Mouse (Mus musculus) limb, embryonic 15.5 days (tissue): Measurements from ENCODE around the gene Fam78b. TPM values are rescaled to one million over a fixed set of nuclear protein-coding genes. Genes with fewer than 3 reads are reported as not detected.

Experiments used
- ATAC-seq: fragments of 200-750 bp; cut with Nextera tagmentation; 2 replicates; pipeline ENCODE4 v1.8.0; 2017; ENCODE audit warnings: low read depth, moderate TSS enrichment; ENCODE audit not compliant: insufficient number of reproducible peaks, low FRiP score, low TSS enrichment
- H3K27ac ChIP-seq: fragments of 300-500 bp; sonication (generic); 2 replicates; pipeline ENCODE4 v1.5.1; 2015; ENCODE audit warnings: moderate library complexity, mild to moderate bottlenecking, inconsistent platforms
- H3K27me3 ChIP-seq: fragments of 300-500 bp; sonication (generic); 2 replicates; pipeline ENCODE4 v1.6.1; 2015; ENCODE audit warnings: inconsistent platforms
- H3K36me3 ChIP-seq: fragments of 300-500 bp; sonication (generic); 2 replicates; pipeline ENCODE4 v1.6.1; 2015; ENCODE audit warnings: inconsistent platforms
- H3K4me1 ChIP-seq: fragments of 300-500 bp; sonication (generic); 2 replicates; pipeline ENCODE4 v1.6.1; 2015; ENCODE audit warnings: inconsistent platforms
- H3K4me2 ChIP-seq: fragments of 300-500 bp; sonication (generic); 2 replicates; pipeline ENCODE4 v1.6.1; 2015; ENCODE audit warnings: mild to moderate bottlenecking, inconsistent platforms
- H3K4me3 ChIP-seq: fragments of 300-500 bp; sonication (generic); 2 replicates; pipeline ENCODE4 v1.5.1; 2015; ENCODE audit warnings: mild to moderate bottlenecking, inconsistent platforms
- H3K9ac ChIP-seq: fragments of 300-500 bp; sonication (generic); 2 replicates; pipeline ENCODE4 v1.6.1; 2015; ENCODE audit warnings: inconsistent platforms
- H3K9me3 ChIP-seq: fragments of 300-500 bp; sonication (generic); 2 replicates; pipeline ENCODE4 v1.6.1; 2016; ENCODE audit warnings: inconsistent platforms
- WGBS: fragments of 180-500 bp; shearing (Covaris S2); methylation state at CpG from one replicate; pipeline ENCODE4 v1.1.7; 2015; 5-methylcytosine and 5-hydroxymethylcytosine counted together
- polyA plus RNA-seq: library from polyadenylated mRNA; unstranded; fragments of >200 nt; fragmentation: Nextera tagmentation; extraction: Ambion mirVana; gene quantifications from 2 replicates; pipeline ENCODE4 v1.2.1, GENCODE M21; 2015

Gene Fam78b
- polyA plus RNA-seq, 1 experiment from 2014 or later: 0.44 TPM

DNA sequence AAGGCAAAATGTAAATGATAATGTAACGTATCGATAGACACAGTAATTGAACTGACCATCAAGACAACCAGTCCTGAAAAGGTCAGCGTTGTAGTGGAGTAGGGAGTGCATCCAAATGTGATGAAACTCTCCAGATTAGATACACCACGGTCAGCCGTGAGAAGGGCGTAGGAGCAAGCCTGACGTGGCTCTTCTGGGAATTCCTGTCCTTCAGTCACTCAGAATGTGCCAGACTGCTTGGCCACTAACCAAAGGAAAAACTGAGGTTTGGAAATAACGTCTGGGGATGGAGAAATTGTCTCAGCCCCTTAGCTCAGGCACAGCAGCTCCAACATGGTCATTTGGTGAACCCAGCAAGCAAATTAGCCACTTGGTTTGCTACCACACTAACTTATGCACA is 74.5 kb downstream of the Fam78b start:
- no peak overlapping the region for H3K27ac ChIP-seq
- no peaks in the 10 kb centered on the region for H3K36me3 ChIP-seq
- no peak overlapping the region for H3K4me2 ChIP-seq
- no peaks in the 10 kb centered on the region for H3K4me1 ChIP-seq
- no peak for ATAC-seq
- H3K9me3 ChIP-seq: no peaks in the 10 kb centered on the region
- H3K9ac ChIP-seq: no peak overlapping the region
- no peaks in the 10 kb centered on the region for H3K27me3 ChIP-seq
- no peak overlapping the region for H3K4me3 ChIP-seq
- WGBS: 80% methylated on average over 8 of the region's 8 CpGs

DNA sequence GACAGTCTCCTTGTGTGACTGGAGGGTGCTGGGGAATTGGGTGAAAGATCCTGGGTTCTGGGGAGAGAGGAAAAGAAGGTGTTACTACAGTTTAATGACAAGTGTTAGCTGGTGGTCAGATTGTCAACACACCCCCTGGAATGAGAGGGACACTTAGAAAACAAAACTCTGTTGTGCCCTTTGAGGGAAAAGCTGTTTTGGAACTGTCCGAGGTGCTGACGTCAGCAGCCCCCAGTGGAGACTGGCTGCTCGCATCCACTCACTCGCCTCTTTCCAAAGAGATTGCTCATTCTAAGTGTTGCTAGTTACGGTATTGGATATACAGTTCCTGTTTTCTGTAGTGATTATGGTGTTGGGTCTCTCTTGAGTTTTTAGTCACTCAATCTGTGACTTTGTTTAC is 78.3 kb downstream of the Fam78b start:
- no peak overlapping the region for H3K4me3 ChIP-seq
- no peak for ATAC-seq
- no peak overlapping the region for H3K9ac ChIP-seq
- H3K9me3 ChIP-seq: no peaks in the 10 kb centered on the region
- H3K4me2 ChIP-seq: no peak overlapping the region
- no peaks in the 10 kb centered on the region for H3K27me3 ChIP-seq
- H3K4me1 ChIP-seq: no peaks in the 10 kb centered on the region
- 17% methylated on average over 5 of the region's 5 CpGs for WGBS
- H3K36me3 ChIP-seq: no peaks in the 10 kb centered on the region
- H3K27ac ChIP-seq: no peak overlapping the region

GRCm38 (mm10) chr1:167081946-167082345 is 80.7 kb downstream of the Fam78b start:
- Histone ChIP-seq H3K9me3 (no peaks in the 10 kb centered on the region), H3K36me3 (no peaks in the 10 kb centered on the region), H3K4me2 (no peak overlapping the region), H3K4me1 (no peaks in the 10 kb centered on the region), H3K4me3 (no peak overlapping the region), H3K9ac (no peak overlapping the region), H3K27ac (no peak overlapping the region), H3K27me3 (no peaks in the 10 kb centered on the region)
- 73% methylated on average over 3 of the region's 3 CpGs for WGBS
- ATAC-seq: no peak

GRCm38 (mm10) chr1:167082506-167083100 is 81.4 kb downstream of the Fam78b start:
- H3K9me3 ChIP-seq: no peaks in the 10 kb centered on the region
- no peak for ATAC-seq
- 33% methylated on average over 4 of the region's 4 CpGs for WGBS

GRCm38 (mm10) chr1:167083181-167083580 is 82.0 kb downstream of the Fam78b start:
- no peak overlapping the region for H3K27ac ChIP-seq

More at GRCm38 (mm10) chr1:167082506-167083100, 81.4 kb downstream of the Fam78b start:
- H3K9ac ChIP-seq: no peak overlapping the region
- H3K4me3 ChIP-seq: no peak overlapping the region
- H3K36me3 ChIP-seq: no peaks in the 10 kb centered on the region
- no peaks in the 10 kb centered on the region for H3K4me1 ChIP-seq
- no peak overlapping the region for H3K27ac ChIP-seq
- no peaks in the 10 kb centered on the region for H3K27me3 ChIP-seq
- H3K4me2 ChIP-seq: no peak overlapping the region

GRCm38 (mm10) chr1:167084330-167084729 is 83.1 kb downstream of the Fam78b start:
- Histone ChIP-seq H3K4me1 (no peaks in the 10 kb centered on the region), H3K27me3 (no peaks in the 10 kb centered on the region), H3K9ac (no peak overlapping the region), H3K4me2 (no peak overlapping the region), H3K9me3 (no peaks in the 10 kb centered on the region), H3K27ac (no peak overlapping the region), H3K36me3 (no peaks in the 10 kb centered on the region), H3K4me3 (no peak overlapping the region)
- ATAC-seq: no peak

More at GRCm38 (mm10) chr1:167083181-167083580, 82.0 kb downstream of the Fam78b start:
- H3K4me1 ChIP-seq: no peaks in the 10 kb centered on the region
- H3K9ac ChIP-seq: no peak overlapping the region
- H3K9me3 ChIP-seq: no peaks in the 10 kb centered on the region
- WGBS: 44% methylated on average over 2 of the region's 2 CpGs
- H3K4me2 ChIP-seq: no peak overlapping the region
- no peak for ATAC-seq
- no peaks in the 10 kb centered on the region for H3K27me3 ChIP-seq
- no peak overlapping the region for H3K4me3 ChIP-seq
- H3K36me3 ChIP-seq: no peaks in the 10 kb centered on the region

DNA sequence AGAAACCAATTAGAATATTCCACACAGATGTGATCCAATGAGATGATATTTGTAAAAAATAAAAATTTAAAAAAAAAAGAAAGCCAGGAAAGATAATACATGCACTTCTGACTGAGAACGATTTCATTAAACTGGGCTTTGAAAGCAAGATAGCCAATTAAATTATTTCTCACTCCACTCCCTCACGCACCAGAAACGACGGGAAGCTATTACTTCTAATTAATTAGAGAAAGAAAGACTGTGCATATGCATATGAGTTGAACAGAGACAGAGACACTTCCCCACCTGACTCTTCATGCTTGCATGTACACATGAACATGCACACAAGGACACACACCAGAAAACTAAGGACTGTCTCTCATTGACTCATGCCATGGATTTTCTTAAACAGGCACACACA is 84.2 kb downstream of the Fam78b start:
- H3K4me2 ChIP-seq: no peak overlapping the region
- no peaks in the 10 kb centered on the region for H3K4me1 ChIP-seq
- H3K4me3 ChIP-seq: no peak overlapping the region
- no peak overlapping the region for H3K27ac ChIP-seq
- ATAC-seq: no peak
- H3K36me3 ChIP-seq: no peaks in the 10 kb centered on the region
- H3K9me3 ChIP-seq: no peaks in the 10 kb centered on the region
- H3K27me3 ChIP-seq: no peaks in the 10 kb centered on the region
- no peak overlapping the region for H3K9ac ChIP-seq
- WGBS: 68% methylated on average over 4 of the region's 4 CpGs

DNA sequence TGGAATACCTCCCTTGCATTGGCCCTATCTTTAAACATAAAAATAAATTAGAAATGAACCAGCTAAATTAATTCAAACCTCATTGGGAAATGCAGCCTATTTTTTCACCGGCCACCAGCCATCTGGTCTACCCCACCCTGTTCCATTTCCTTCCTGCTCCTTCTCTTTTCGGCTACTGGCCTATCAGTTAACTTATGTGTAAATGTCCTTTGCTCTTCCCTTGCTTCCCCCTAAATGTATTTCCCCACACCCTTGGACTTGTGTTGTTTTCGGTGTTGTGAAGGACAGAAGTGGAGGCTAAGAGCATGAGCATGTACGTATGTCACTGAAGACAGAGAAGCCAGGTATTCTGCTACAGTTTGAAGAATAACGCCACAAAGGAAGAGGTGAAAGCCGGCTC is 89.2 kb downstream of the Fam78b start:
- 94% methylated on average over 6 of the region's 6 CpGs for WGBS
- no peak overlapping the region for H3K4me2 ChIP-seq
- H3K27me3 ChIP-seq: no peaks in the 10 kb centered on the region
- H3K4me3 ChIP-seq: no peak overlapping the region
- H3K27ac ChIP-seq: no peak overlapping the region
- H3K9me3 ChIP-seq: no peaks in the 10 kb centered on the region
- H3K36me3 ChIP-seq: no peaks in the 10 kb centered on the region
- H3K4me1 ChIP-seq: no peaks in the 10 kb centered on the region
- ATAC-seq: no peak
- no peak overlapping the region for H3K9ac ChIP-seq

DNA sequence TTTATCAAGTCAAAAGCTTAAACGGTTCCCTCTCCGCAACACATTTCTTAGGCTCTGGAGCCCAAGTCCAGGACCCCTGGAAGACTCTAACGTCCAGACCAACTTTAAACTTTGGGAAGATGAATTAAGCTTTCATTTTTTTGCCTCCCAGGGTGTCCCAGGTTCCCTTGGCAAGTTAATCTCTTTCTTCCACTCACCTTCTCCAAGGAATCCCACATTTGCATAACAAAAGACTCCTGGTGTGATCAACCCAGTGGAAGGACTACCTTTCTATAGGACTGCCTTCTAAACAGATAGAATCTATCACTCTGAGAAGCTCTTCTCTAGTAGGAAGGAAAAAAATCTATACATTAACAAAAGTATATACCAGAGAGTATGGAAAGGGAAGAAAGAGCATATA is 92.3 kb downstream of the Fam78b start:
- Histone ChIP-seq H3K4me3 (no peak overlapping the region), H3K9ac (no peak overlapping the region), H3K4me1 (no peaks in the 10 kb centered on the region), H3K4me2 (no peak overlapping the region), H3K9me3 (no peaks in the 10 kb centered on the region), H3K27me3 (no peaks in the 10 kb centered on the region), H3K36me3 (no peaks in the 10 kb centered on the region), H3K27ac (no peak overlapping the region)
- 65% methylated on average over 3 of the region's 3 CpGs for WGBS
- no peak for ATAC-seq

DNA sequence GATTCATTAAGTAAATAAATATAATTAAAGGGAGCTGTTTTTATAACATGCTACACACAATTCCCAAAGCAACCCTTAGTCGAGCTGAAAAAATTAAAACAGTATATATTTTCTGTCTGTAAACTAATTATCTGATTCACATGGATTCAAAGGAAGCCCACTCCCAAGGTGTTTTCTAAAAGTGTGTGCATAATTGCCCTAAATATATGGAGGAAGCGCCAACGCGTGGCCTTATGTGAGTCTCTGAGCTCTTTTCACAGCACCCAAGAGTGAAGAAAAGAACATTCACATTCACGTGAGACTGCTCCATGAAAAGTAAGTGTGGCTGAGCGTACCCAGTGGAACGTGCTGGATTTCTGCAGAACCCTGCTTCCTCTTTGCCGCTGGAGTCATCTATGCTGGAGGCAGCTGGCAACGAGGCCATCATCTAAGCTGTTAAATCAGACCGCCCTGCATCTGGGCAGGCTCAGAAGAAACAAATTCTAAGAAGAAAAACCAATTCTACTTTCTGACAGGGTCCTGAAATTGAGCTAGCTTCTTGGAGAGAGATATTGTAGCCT is 93.5 kb downstream of the Fam78b start:
- H3K27ac ChIP-seq: no peak overlapping the region
- no peak overlapping the region for H3K4me2 ChIP-seq
- H3K9me3 ChIP-seq: no peaks in the 10 kb centered on the region
- no peak overlapping the region for H3K9ac ChIP-seq
- H3K36me3 ChIP-seq: no peaks in the 10 kb centered on the region
- no peak overlapping the region for H3K4me3 ChIP-seq
- H3K27me3 ChIP-seq: no peaks in the 10 kb centered on the region
- WGBS: 71% methylated on average over 10 of the region's 10 CpGs
- no peaks in the 10 kb centered on the region for H3K4me1 ChIP-seq
- ATAC-seq: no peak

GRCm38 (mm10) chr1:167098741-167099140 is 97.5 kb downstream of the Fam78b start:
- no peak for ATAC-seq
- whole genome bisulfite sequencing: 88% methylated on average over 7 of the region's 7 CpGs
- no peak overlapping the region for H3K4me3 ChIP-seq

DNA sequence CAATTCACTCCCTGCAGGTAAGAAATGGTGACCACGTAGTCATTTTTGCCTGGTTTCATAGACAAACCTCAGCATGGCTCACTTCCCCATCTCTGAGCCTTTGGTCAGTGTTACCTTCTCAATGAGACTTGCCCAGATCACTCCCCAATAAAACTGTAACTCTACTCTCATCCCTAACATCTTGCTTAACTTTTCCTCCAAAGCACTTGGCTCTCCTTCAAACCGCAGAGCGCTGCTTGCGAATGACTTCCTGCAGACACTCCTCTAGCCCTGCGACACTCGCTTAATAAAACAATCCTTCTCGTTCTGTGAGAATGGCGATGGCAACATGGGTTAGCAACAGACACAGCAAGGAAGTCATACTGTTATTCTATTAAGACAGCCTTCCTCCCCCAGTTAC is 100.8 kb downstream of the Fam78b start:
- ATAC-seq: no peak
- Histone ChIP-seq H3K4me2 (no peak overlapping the region), H3K9me3 (no peaks in the 10 kb centered on the region), H3K9ac (no peak overlapping the region), H3K36me3 (no peaks in the 10 kb centered on the region), H3K4me3 (no peak overlapping the region), H3K4me1 (peaks cover 18% of the 10 kb centered on the region), H3K27ac (no peak overlapping the region), H3K27me3 (no peaks in the 10 kb centered on the region)
- 64% methylated on average over 8 of the region's 8 CpGs for WGBS

More at GRCm38 (mm10) chr1:167098741-167099140, 97.5 kb downstream of the Fam78b start:
- no peak overlapping the region for H3K27ac ChIP-seq
- no peak overlapping the region for H3K4me2 ChIP-seq
- H3K36me3 ChIP-seq: no peaks in the 10 kb centered on the region
- no peaks in the 10 kb centered on the region for H3K9me3 ChIP-seq
- H3K27me3 ChIP-seq: no peaks in the 10 kb centered on the region
- H3K9ac ChIP-seq: no peak overlapping the region
- peaks cover 7% of the 10 kb centered on the region for H3K4me1 ChIP-seq

DNA sequence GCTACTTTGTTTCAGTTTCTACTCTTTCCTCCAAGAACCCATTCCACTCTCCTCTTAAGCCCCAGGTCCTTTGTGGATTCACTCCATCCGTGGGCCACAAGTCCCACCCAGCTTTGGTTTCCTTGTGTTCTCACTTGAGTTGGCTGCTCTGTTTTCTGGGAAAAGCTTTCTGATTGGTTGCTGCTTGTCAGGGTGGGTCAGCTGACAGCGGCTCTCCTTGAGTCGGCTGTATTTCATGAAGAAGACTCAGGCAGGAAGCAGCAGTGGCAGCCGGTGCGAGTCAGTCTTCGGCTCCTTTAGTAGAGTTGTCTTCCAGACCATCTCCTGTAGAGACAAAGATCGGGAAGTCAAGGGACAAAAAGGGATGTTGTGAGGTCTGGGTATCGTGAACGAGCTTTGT is 101.3 kb downstream of the Fam78b start:
- H3K4me3 ChIP-seq: no peak overlapping the region
- 70% methylated on average over 9 of the region's 9 CpGs for WGBS
- no peaks in the 10 kb centered on the region for H3K9me3 ChIP-seq
- H3K27me3 ChIP-seq: no peaks in the 10 kb centered on the region
- H3K4me2 ChIP-seq: no peak overlapping the region
- no peak overlapping the region for H3K27ac ChIP-seq
- no peaks in the 10 kb centered on the region for H3K36me3 ChIP-seq
- ATAC-seq: no peak
- peaks cover 18% of the 10 kb centered on the region for H3K4me1 ChIP-seq
- H3K9ac ChIP-seq: no peak overlapping the region
